Mouse (Mus musculus) lung, postnatal 0 days (tissue): Measurements from ENCODE around the gene Ncln. TPM values are rescaled to one million over a fixed set of nuclear protein-coding genes. Genes with fewer than 3 reads are reported as not detected.

Experiments used
- ATAC-seq: fragments of 200-750 bp; cut with Nextera tagmentation; 2 replicates; pipeline ENCODE4 v1.8.0; 2017; ENCODE audit warnings: moderate library complexity
- DNase-seq: peaks from one replicate; pipeline ENCODE4 v3.0.0-alpha.2; 2016; ENCODE audit warnings: low spot score
- H3K27ac ChIP-seq: fragments of 300-500 bp; sonication (generic); 2 replicates; pipeline ENCODE4 v1.5.1; 2014; ENCODE audit warnings: antibody characterized with exemption, mild to moderate bottlenecking, low read length, mixed read lengths
- H3K27me3 ChIP-seq: fragments of 300-500 bp; sonication (generic); replicated peaks from 2 replicates; pipeline ENCODE4 v1.6.1; 2014; ENCODE audit warnings: low read length, mixed read lengths; ENCODE audit not compliant: insufficient read depth
- H3K36me3 ChIP-seq: fragments of 300-500 bp; sonication (generic); 2 replicates; pipeline ENCODE4 v1.6.1; 2014; ENCODE audit warnings: low read length, mixed read lengths; ENCODE audit not compliant: insufficient read depth
- H3K4me1 ChIP-seq: fragments of 300-500 bp; sonication (generic); 2 replicates; pipeline ENCODE4 v1.6.1; 2014; ENCODE audit warnings: antibody characterized with exemption, low read depth, low read length, mixed read lengths; ENCODE audit not compliant: insufficient read depth
- H3K4me2 ChIP-seq: fragments of 300-500 bp; sonication (generic); replicated peaks from 2 replicates; pipeline ENCODE4 v1.6.1; 2014; ENCODE audit warnings: low read depth, mild to moderate bottlenecking, low read length, moderate library complexity, mixed read lengths
- H3K4me3 ChIP-seq: fragments of 300-500 bp; sonication (generic); 2 replicates; pipeline ENCODE4 v1.5.1; 2014; ENCODE audit warnings: low read depth, low read length
- H3K9ac ChIP-seq: fragments of 300-500 bp; sonication (generic); replicated peaks from 2 replicates; pipeline ENCODE4 v1.6.1; 2014; ENCODE audit warnings: low read depth, mild to moderate bottlenecking
- H3K9me3 ChIP-seq: fragments of 300-500 bp; sonication (generic); 2 replicates; pipeline ENCODE4 v1.6.1; 2016; ENCODE audit warnings: low read length, mixed read lengths
- CTCF ChIP-seq: IDR thresholded peaks from 2 replicates; pipeline ENCODE4 v1.5.1; 2016; ENCODE audit warnings: antibody characterized with exemption, mild to moderate bottlenecking
- EP300 ChIP-seq: IDR thresholded peaks from 2 replicates; pipeline ENCODE4 v1.6.1; 2016; ENCODE audit warnings: antibody characterized with exemption, mild to moderate bottlenecking, control low read depth
- WGBS: fragments of 180-500 bp; shearing (Covaris S2); extraction: QIAGEN DNeasy Blood & Tissue Kit; methylation state at CpG from one replicate; pipeline ENCODE4 v1.1.7; 2014; 5-methylcytosine and 5-hydroxymethylcytosine counted together
- polyA plus RNA-seq: library from polyadenylated mRNA; unstranded; fragments of >200 nt; fragmentation: Nextera tagmentation; extraction: Ambion mirVana; gene quantifications from 2 replicates; pipeline ENCODE4 v1.2.1, GENCODE M21; 2015

The Ncln gene
- polyA plus RNA-seq, 1 experiment from 2014 or later = 46.7 TPM

- no peak for DNase-seq
- Histone ChIP-seq H3K9ac (no peak overlapping the region), H3K4me1 (peaks cover 16% of the 10 kb centered on the region; the same call in 1 of the 2 replicates), H3K4me2 (peak overlapping the region; percentile 86), H3K4me3 (peak overlapping the region; percentile 16), H3K27ac (peak overlapping the region; percentile 57; the same call in 1 of the 2 replicates), H3K9me3 (no peaks in the 10 kb centered on the region), H3K27me3 (no peaks in the 10 kb centered on the region; the same call in 1 of the 2 replicates), H3K36me3 (no peaks in the 10 kb centered on the region)
- no peak for ATAC-seq
- TF ChIP-seq EP300 (no peak), CTCF (peak; percentile 41)
- 72% methylated on average over 38 of the region's 38 CpGs for WGBS
Measured at GRCm38 (mm10) chr10:81498316-81499249, 2.4 kb upstream of the Ncln start.

- Histone ChIP-seq H3K4me3 (peak overlapping the region; percentile 16), H3K27ac (0 out of 2 replicates have a peak overlapping the region, but pooled peaks have one; percentile 9), H3K9me3 (no peaks in the 10 kb centered on the region), H3K9ac (no peak overlapping the region), H3K36me3 (no peaks in the 10 kb centered on the region), H3K27me3 (no peaks in the 10 kb centered on the region), H3K4me1 (peaks cover 13% of the 10 kb centered on the region; the same call in 1 of the 2 replicates), H3K4me2 (peak overlapping the region; percentile 86)
- no peak for ATAC-seq
- no peak for DNase-seq
- WGBS = 74% methylated on average over 17 of the region's 17 CpGs
- no peak for TF ChIP-seq EP300
- no peak for TF ChIP-seq CTCF
Measured at GRCm38 (mm10) chr10:81497401-81498270, 1.4 kb upstream of the Ncln start.

- peaks cover 13% of the 10 kb centered on the region; the same call in 1 of the 2 replicates for H3K4me1 ChIP-seq
- WGBS = 27% methylated on average over 4 of the region's 4 CpGs
- H3K27me3 ChIP-seq = no peaks in the 10 kb centered on the region
- H3K4me3 ChIP-seq = peak overlapping the region; percentile 74; the same call in 1 of the 2 replicates
- no peak for DNase-seq
- H3K9ac ChIP-seq = no peak overlapping the region
- no peak for ATAC-seq
- TF ChIP-seq CTCF = no peak
- TF ChIP-seq EP300 = no peak
- H3K4me2 ChIP-seq = peak overlapping the region; percentile 86
- no peak overlapping the region for H3K27ac ChIP-seq
- no peaks in the 10 kb centered on the region for H3K36me3 ChIP-seq
- H3K9me3 ChIP-seq = no peaks in the 10 kb centered on the region
Measured at GRCm38 (mm10) chr10:81496969-81497368, 777 bp upstream of the Ncln start.

- H3K4me1 ChIP-seq = peaks cover 13% of the 10 kb centered on the region; the same call in 1 of the 2 replicates
- H3K4me3 ChIP-seq = peak overlapping the region; percentile 74
- peak overlapping the region; percentile 80 for H3K9ac ChIP-seq
- H3K27ac ChIP-seq = peak overlapping the region; percentile 66; the same call in 1 of the 2 replicates
- H3K4me2 ChIP-seq = peak overlapping the region; percentile 86
- peak; percentile 55 for DNase-seq
- peaks cover 5% of the 10 kb centered on the region; the same call in 1 of the 2 replicates for H3K36me3 ChIP-seq
- 1% methylated on average over 37 of the region's 41 CpGs for WGBS
- H3K27me3 ChIP-seq = no peaks in the 10 kb centered on the region
- peak; percentile 11 for ATAC-seq
- no peak for TF ChIP-seq EP300
- no peaks in the 10 kb centered on the region for H3K9me3 ChIP-seq
Measured at GRCm38 (mm10) chr10:81495616-81496263, 452 bp downstream of the Ncln start.

- peak overlapping the region; percentile 86 for H3K4me2 ChIP-seq
- ATAC-seq (no peak), DNase-seq (no peak)
- no peaks in the 10 kb centered on the region for H3K27me3 ChIP-seq
- no peak overlapping the region for H3K27ac ChIP-seq
- TF ChIP-seq CTCF (no peak), EP300 (no peak)
- H3K9ac ChIP-seq = peak overlapping the region; percentile 80
- WGBS = 61% methylated on average over 6 of the region's 6 CpGs
- peaks cover 13% of the 10 kb centered on the region; the same call in 1 of the 2 replicates for H3K4me1 ChIP-seq
- H3K36me3 ChIP-seq = peaks cover 10% of the 10 kb centered on the region
- H3K4me3 ChIP-seq = peak overlapping the region; percentile 74
- H3K9me3 ChIP-seq = no peaks in the 10 kb centered on the region
Measured at GRCm38 (mm10) chr10:81495151-81495550, 1.0 kb downstream of the Ncln start.
